Mouse (Mus musculus) naive thymus-derived CD4-positive, alpha-beta T cell, adult 5 months (primary cell): ENCODE results near the gene Icam2. TPM values are rescaled to one million over a fixed set of nuclear protein-coding genes. Genes with fewer than 3 reads are reported as not detected.

Experiments used
- polyA plus RNA-seq: library from polyadenylated mRNA; unstranded; fragments of 100-300 nt; shearing (Covaris generic); gene quantifications from one replicate; pipeline ENCODE4 v1.2.1, GENCODE M21; 2017

Gene Icam2
- 112 TPM for polyA plus RNA-seq

DNA sequence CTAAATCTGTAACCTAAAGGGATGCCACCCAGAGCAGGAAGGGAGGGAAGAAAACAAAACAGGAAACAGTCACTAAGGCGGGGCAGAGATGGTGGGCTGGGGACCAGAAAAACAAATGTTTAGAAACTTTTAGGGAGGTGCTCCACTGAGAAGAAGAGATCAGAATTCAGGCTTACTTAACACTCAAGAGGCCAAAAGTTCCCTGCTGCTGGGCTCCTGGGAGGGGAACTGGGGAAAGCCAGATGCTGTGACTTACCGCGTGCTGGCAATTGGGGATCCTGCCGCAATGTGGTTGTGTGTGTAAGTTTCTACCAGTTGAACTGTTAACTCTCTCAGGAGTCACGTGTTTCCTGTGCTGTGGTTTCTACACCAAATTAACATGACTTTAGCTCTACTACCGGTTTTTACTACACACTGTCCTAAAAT is at the start of gene Icam2:
Gene Icam2 (minus strand): TSS at position 285 of the 426 bp plus-strand sequence.

DNA sequence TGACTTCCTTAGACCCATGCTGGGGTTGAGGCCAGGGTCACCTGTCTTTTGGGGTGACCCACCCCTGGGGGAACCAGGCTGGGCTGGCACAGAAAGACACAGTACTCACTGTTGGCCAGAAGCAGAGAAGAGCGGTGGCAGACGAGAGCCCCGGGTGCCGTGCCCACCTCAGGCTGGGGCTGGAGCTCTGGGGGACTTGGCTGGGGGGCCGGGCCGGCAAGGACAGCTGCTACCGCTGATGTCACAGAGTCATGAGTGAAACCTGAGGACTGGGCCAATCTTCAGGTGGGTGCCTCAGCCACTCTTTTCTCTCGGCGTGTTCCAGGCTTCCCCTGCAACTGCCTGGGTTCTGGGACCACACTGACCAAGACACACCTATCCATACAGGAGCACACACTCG is 22.5 kb downstream of the Icam2 start, which contains the start of gene Prr29:
Gene Prr29 (plus strand): TSS at position 107 of the 400 bp plus-strand sequence.

DNA sequence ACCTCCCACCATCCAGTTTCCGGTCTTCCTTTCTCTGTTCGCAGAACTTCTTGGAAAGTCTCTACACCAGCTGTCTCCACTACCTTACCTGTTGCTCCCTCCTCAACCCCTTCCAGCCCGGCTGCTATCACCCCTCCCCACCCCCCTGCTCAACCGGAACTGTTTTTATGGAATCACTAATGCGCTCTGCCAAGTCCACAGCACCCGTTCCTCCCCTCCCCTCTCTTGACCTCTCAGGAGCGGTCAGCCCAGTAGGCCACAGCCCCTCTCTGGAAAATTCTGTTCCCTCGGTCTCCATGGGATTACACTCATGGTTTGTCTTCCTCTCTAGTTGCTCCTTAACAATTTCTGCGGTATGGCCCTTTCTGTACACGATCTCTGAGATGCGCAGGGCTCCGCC is 34.7 kb downstream of the Icam2 start, which contains the start of gene Scn4a:
Gene Scn4a (minus strand): TSS at position 101 of the 400 bp plus-strand sequence.

Other genes with a start within 250 kb of the Icam2 start
- 1.7 TPM for gene Gm10840, start 227.2 kb downstream of the Icam2 start, polyA plus RNA-seq
- gene Limd2, start 227.2 kb downstream of the Icam2 start, polyA plus RNA-seq: 1,361 TPM
- gene Strada, start 185.9 kb downstream of the Icam2 start, polyA plus RNA-seq: 26.2 TPM
- gene Ccdc47, start 171.7 kb downstream of the Icam2 start, polyA plus RNA-seq: 71.3 TPM
- gene Ddx42, start 171.1 kb downstream of the Icam2 start, polyA plus RNA-seq: 124 TPM
- gene Ftsj3, start 132.0 kb downstream of the Icam2 start, polyA plus RNA-seq: 94.9 TPM
- gene Psmc5, start 131.9 kb downstream of the Icam2 start, polyA plus RNA-seq: 148 TPM
- 141 TPM for gene Smarcd2, start 115.1 kb downstream of the Icam2 start, polyA plus RNA-seq
- gene Tcam1, start 111.4 kb downstream of the Icam2 start, polyA plus RNA-seq: not detected
- gene Gh, start 86.2 kb downstream of the Icam2 start, polyA plus RNA-seq: not detected
- gene Cd79b, start 73.3 kb downstream of the Icam2 start, polyA plus RNA-seq: not detected
- gene Scn4a, start 34.8 kb downstream of the Icam2 start, polyA plus RNA-seq: not detected
- not detected for gene Prr29, start 22.6 kb downstream of the Icam2 start, polyA plus RNA-seq
- 8.2 TPM for gene Ern1, start 99.8 kb upstream of the Icam2 start, polyA plus RNA-seq
- gene Tex2, start 225.3 kb upstream of the Icam2 start, polyA plus RNA-seq: 88.4 TPM